Mouse (Mus musculus) gastrocnemius, postnatal 4 days (tissue): ENCODE measurements around the gene Ift80. TPM values are rescaled to one million over a fixed set of nuclear protein-coding genes. Genes with fewer than 3 reads are reported as not detected.
A peak's percentile ranks its signal among the peaks of the same experiment; 100 is the strongest.
"Not testable (repeated sequence)": the region's sequence is repeated elsewhere in the genome, so short reads cannot be mapped to it uniquely, and the experiment has no call there.

Source experiments
- DNase-seq, 2 experiments: peaks; one replicate each; pipeline ENCODE4 v3.0.0; 2021 to 2022; ENCODE audit warnings: low spot score in 2 of 2, mixed read lengths in 2 of 2
- total RNA-seq, 2 experiments: library from RNA; stranded (reverse); gene quantifications; 2 replicates each; pipeline ENCODE4 v1.2.3; 2021

The Ift80 gene
- total RNA-seq, 2 experiments from 2014 or later: 11.6 to 12.9 TPM

GRCm38 (mm10) chr3:68939312-68939711 is 65.1 kb downstream of the Ift80 start:
- no peak for DNase-seq

- DNase-seq: no peak
These were observed 67.7 kb downstream of the Ift80 start for GRCm38 (mm10) chr3:68936709-68937108.

- DNase-seq: no peak
These were observed 68.9 kb downstream of the Ift80 start for GRCm38 (mm10) chr3:68935498-68935897.

- DNase-seq: no peak
These were observed 70.1 kb downstream of the Ift80 start for GRCm38 (mm10) chr3:68934259-68934658.

- DNase-seq: no peak
These were observed 75.8 kb downstream of the Ift80 start for GRCm38 (mm10) chr3:68928619-68929018.

- no peak for DNase-seq
These were observed 96.9 kb downstream of the Ift80 start for GRCm38 (mm10) chr3:68907509-68907908.

GRCm38 (mm10) chr3:68904902-68905778 is 99.2 kb downstream of the Ift80 start:
- DNase-seq: no peak

- DNase-seq: not testable (repeated sequence)
These were observed 101.7 kb downstream of the Ift80 start for GRCm38 (mm10) chr3:68902636-68903035.

- no peak for DNase-seq
These were observed 107.2 kb downstream of the Ift80 start for GRCm38 (mm10) chr3:68897154-68897553.

GRCm38 (mm10) chr3:68895426-68895825 is 108.9 kb downstream of the Ift80 start:
- no peak for DNase-seq

- DNase-seq: no peak
These were observed 117.5 kb downstream of the Ift80 start for GRCm38 (mm10) chr3:68886845-68887244.

- no peak for DNase-seq
These were observed 130.3 kb downstream of the Ift80 start for GRCm38 (mm10) chr3:68874079-68874478.

GRCm38 (mm10) chr3:68870568-68870950 is 133.8 kb downstream of the Ift80 start:
- DNase-seq: no peak

- DNase-seq: peak; percentile 24 to 31
These were observed 134.4 kb downstream of the Ift80 start for GRCm38 (mm10) chr3:68869691-68870567.

GRCm38 (mm10) chr3:68869211-68869690 is 135.1 kb downstream of the Ift80 start, which contains the start of gene 1110032F04Rik:
1110032F04Rik (plus strand) TSS chr3:68869586.
- DNase-seq: peak; percentile 20 to 22

GRCm38 (mm10) chr3:68852414-68852813 is 152.0 kb downstream of the Ift80 start:
- DNase-seq: no peak

GRCm38 (mm10) chr3:68848323-68848722 is 156.0 kb downstream of the Ift80 start:
- no peak for DNase-seq

GRCm38 (mm10) chr3:68844025-68844424 is 160.3 kb downstream of the Ift80 start:
- DNase-seq: no peak
